Mouse (Mus musculus): ENCODE measurements around the gene Lzts2.

Lzts2 gene

DNA sequence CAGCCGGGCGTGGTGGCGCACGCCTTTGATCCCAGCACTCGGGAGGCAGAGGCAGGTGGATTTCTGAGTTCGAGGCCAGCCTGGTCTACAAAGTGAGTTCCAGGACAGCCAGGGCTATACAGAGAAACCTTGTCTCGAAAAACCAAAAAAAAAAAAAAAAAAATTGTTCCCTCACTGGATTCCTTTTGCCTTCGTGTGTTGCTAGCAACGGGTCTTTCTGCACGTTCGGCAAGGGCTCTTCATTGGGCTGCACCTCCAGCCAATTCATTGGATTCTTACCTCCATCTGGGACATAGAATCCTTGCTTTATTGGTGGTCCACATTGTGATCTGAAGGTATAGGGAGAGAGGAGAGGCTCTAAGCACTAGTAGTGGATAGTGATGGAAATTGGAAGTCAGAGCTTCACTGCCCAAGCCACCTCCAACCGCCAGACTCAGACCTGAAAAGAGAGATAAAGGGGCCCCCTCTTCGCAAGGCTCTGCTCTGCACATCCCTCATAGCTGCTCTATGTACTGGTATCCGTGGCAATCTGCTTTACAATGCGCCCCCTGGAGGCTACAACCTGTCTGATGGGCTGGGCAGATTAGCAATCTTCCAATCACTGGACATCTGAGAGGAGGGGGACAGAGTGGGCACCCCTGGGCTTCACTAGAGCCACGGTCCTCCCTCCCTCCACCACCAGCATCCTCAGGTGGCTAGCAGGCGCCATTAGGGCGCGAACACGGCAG is 49.5 kb downstream of the Lzts2 start:
- H3K36me3 ChIP-seq (ENCODE audit: control insufficient read depth, insufficient read depth, low read length, poor library complexity, severe bottlenecking): no peaks in the 10 kb centered on the region
- no peaks in the 10 kb centered on the region for H3K27me3 ChIP-seq (ENCODE audit: control insufficient read depth, insufficient read depth, low read length, poor library complexity, severe bottlenecking)
- DNase-seq (ENCODE audit: low read depth, low spot score): peak; percentile 80

GRCm38 (mm10) chr19:45065226-45065625 is 51.0 kb downstream of the Lzts2 start:
- no peaks in the 10 kb centered on the region for H3K27me3 ChIP-seq (ENCODE audit: control insufficient read depth, insufficient read depth, low read length, poor library complexity, severe bottlenecking)
- DNase-seq (ENCODE audit: low read depth, low spot score): no peak
- no peaks in the 10 kb centered on the region for H3K36me3 ChIP-seq (ENCODE audit: control insufficient read depth, insufficient read depth, low read length, poor library complexity, severe bottlenecking)

- Histone ChIP-seq H3K27me3 (ENCODE audit: control insufficient read depth, insufficient read depth, low read length, poor library complexity, severe bottlenecking) (no peaks in the 10 kb centered on the region), H3K36me3 (ENCODE audit: control insufficient read depth, insufficient read depth, low read length, poor library complexity, severe bottlenecking) (no peaks in the 10 kb centered on the region)
- no peak for DNase-seq (ENCODE audit: low read depth, low spot score)
These were observed 53.0 kb downstream of the Lzts2 start for GRCm38 (mm10) chr19:45067170-45067569.

DNA sequence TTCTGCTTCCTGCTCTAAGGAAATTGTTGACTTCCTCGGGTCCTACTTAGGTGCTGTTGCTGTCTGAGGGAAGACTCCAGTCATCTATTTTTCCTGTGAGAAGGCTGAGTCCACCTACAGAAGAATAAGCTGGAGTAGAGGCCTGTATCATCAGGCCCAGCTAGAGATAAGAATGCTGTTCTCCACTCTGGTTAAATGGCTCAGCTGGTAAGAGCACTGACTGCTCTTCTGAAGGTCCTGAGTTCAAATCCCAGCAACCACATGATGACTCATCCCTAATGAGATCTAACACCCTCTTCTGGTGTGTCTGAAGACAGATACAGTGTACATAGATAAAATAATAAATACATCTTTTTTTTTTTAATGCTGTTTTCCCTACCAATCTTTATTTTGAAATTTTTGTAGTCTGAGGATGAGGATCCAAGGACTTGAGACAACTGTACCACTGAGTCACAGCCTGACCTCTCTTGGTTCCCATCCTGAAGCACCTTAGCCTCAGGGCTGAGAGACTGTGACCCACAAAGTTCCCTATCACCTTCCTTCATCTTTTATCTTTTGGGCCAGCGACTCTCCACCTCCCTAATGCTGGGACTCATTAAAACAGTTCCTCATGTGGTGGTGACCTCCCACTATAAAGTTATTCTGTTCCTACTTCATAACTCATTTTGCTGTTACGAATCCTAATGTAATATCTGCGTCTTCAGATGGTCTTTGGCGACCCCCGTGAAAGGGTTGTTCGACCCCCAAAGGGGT is 53.7 kb downstream of the Lzts2 start:
- no peaks in the 10 kb centered on the region for H3K36me3 ChIP-seq (ENCODE audit: control insufficient read depth, insufficient read depth, low read length, poor library complexity, severe bottlenecking)
- DNase-seq (ENCODE audit: low read depth, low spot score): no peak
- no peaks in the 10 kb centered on the region for H3K27me3 ChIP-seq (ENCODE audit: control insufficient read depth, insufficient read depth, low read length, poor library complexity, severe bottlenecking)

DNA sequence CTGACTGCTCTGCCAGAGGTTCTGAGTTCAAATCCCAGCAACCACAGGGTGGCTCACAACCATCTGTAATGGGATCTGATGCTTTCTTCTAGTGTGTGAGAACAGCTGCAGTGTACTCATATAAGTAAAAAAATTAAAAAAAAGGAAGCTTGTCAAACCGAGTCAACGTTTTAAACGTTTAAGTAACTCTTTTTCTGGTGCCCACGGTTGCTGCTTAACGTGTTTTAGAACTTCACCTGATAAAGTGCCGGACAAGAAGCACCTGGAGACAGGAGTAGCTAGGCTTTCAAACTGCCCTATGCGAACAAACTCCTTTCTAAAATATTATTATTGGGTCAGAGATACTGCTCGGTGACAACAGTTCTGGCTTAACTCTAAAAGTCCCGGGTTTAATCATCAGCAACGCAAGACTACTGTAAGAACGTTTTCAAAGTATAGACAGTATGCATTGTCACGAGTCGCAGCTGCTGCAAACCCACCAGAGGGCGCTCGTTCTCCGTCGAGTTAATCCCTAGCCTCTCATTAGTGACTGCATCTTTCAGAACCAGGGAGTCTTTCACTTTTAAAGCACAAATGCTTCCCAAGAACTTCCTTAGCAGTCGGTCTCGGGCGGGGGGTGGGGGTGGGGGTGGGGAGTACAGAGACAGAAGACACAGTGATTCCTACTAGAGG is 59.8 kb downstream of the Lzts2 start:
- DNase-seq (ENCODE audit: low read depth, low spot score): peak; percentile 92
- no peaks in the 10 kb centered on the region for H3K36me3 ChIP-seq (ENCODE audit: control insufficient read depth, insufficient read depth, low read length, poor library complexity, severe bottlenecking)

DNA sequence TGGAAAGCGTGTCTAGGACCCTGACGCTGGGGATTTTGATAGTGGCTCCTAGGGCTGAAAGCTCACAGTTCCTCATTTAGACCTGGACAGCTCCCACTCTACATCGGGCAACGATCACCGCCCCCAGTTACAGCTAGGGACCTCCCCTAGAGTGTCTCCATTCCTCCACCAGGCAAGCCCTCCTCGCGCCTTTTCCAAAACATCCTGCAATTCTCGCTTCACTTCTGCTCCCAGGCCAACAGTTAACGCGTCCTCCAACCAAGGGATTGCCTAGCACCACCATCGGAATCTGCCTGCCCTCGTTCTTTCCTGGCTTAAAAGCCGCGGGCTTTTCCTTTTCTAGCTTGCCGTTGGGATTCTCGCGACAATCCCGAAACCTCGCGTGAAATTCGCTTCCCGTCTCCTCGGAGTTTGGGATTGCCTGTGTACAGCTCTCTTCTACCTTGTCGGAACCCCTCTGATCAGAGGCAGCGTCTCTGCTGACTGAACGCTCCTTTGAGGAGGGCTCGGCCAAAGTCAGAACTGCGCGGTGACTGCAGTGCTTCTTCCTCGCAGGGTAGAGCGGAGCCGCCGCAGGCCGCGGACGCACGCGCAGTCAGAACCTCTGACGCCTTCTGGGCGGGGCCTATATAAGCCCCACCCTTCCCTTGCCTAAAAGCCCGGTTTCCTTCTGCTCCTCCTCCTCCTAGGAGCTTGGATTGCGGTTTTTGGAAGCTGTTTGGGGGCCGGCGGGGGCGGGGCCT is 60.5 kb downstream of the Lzts2 start, which contains the start of gene Kazald1:
Gene Kazald1, plus strand, starts transcription at position 662 of the 743 bp plus-strand sequence.
- peak; percentile 92 for DNase-seq (ENCODE audit: low read depth, low spot score)
- Histone ChIP-seq H3K27me3 (ENCODE audit: control insufficient read depth, insufficient read depth, low read length, poor library complexity, severe bottlenecking) (no peaks in the 10 kb centered on the region), H3K36me3 (ENCODE audit: control insufficient read depth, insufficient read depth, low read length, poor library complexity, severe bottlenecking) (no peaks in the 10 kb centered on the region)

More for the DNA sequence above, 59.8 kb downstream of the Lzts2 start:
- H3K27me3 ChIP-seq (ENCODE audit: control insufficient read depth, insufficient read depth, low read length, poor library complexity, severe bottlenecking): no peaks in the 10 kb centered on the region

- Histone ChIP-seq H3K36me3 (ENCODE audit: control insufficient read depth, insufficient read depth, low read length, poor library complexity, severe bottlenecking) (no peaks in the 10 kb centered on the region), H3K27me3 (ENCODE audit: control insufficient read depth, insufficient read depth, low read length, poor library complexity, severe bottlenecking) (no peaks in the 10 kb centered on the region)
- DNase-seq (ENCODE audit: low read depth, low spot score): peak; percentile 18
These were observed 61.3 kb downstream of the Lzts2 start for GRCm38 (mm10) chr19:45075323-45076035.

GRCm38 (mm10) chr19:45076036-45076575 is 61.9 kb downstream of the Lzts2 start:
- DNase-seq (ENCODE audit: low read depth, low spot score): peak; percentile 23
- H3K27me3 ChIP-seq (ENCODE audit: control insufficient read depth, insufficient read depth, low read length, poor library complexity, severe bottlenecking): no peaks in the 10 kb centered on the region
- no peaks in the 10 kb centered on the region for H3K36me3 ChIP-seq (ENCODE audit: control insufficient read depth, insufficient read depth, low read length, poor library complexity, severe bottlenecking)

All from splenic B cell, adult 2 months (primary cell).